Mouse (Mus musculus) cerebellum, adult 18-20 months (tissue): ENCODE measurements around the gene Lipc.

Source experiments
- DNase-seq, 2 experiments: peaks; one replicate each; pipeline ENCODE4 v3.0.0; 2021

Lipc gene

DNA sequence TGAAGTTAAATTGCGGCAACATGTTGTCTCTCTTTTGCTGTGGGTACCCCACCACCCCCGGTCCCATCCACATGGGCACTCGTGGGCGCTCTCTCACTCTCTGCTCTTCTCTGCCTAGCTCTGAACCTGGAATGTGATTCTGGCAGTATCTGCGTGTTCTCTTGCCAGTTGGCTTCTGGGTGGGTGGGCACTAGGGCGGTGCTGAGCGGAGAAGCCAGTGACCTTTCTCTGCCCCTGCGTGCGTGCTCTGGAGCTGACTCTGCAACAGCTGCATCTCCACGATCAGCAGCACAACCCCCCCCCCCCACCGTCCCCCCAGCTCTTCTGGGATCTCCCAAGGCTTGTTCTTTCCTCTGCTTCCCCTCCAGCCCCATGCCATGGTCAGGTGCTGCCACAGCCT is 144.3 kb downstream of the Lipc start:
- no peak for DNase-seq

DNA sequence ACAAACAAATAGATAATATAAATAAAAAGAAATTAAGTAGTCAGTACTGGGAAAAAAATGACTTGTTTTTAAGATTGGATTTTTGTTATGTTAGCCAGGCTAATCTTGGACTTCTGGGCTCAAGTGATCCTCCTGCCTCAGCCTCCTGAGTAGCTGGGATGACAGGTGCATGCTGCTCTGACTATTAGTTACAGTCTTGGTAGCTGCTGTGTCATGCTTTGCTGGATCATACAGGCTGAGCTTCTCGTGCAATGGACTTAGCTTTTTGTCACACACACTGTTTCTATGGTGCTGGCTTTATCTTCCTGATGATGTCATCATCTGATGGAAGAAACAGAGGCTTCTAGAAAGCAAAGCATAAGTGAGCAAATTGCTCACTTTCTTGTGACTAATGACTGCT is 146.0 kb downstream of the Lipc start:
- no peak for DNase-seq

DNA sequence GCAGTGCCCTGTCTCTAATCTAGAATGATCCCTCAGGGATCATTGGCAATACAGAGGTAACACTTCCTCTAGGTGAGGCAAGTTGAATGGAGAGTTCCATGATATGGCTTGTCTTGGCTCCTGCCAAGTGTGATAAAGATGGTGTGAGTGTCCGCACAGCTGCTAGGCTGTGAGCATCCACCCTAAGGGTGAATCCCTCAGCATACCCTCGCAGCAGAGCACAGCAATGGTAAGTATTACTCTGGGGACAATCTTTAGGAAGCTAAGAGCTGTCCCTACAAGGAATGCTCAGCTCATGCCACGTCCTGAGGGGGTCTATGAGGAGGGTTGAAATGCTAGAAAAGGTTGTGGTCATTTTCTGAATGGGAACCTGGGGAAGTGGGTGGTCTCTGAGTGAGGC is 149.2 kb downstream of the Lipc start:
- no peak for DNase-seq

DNA sequence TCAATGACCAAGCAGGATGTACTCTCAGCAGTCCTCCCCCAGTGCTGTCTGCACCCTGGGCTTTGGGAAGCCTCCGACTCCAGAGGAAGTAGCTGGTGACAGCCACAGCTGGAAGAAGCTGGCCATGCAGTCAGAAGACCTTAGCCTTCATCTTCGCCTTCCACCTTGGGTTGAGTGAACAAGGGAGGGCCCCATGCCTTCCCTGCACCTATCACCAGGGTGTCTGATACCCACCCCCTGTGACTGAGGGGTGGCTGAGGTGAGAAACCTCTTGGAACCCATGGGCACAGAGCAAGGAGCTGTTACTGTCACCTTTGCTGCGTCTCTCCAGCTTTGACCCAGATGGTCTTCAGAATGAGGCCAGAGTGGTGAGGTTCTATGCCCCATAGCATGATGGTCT is 150.3 kb downstream of the Lipc start:
- DNase-seq, result no peak

DNA sequence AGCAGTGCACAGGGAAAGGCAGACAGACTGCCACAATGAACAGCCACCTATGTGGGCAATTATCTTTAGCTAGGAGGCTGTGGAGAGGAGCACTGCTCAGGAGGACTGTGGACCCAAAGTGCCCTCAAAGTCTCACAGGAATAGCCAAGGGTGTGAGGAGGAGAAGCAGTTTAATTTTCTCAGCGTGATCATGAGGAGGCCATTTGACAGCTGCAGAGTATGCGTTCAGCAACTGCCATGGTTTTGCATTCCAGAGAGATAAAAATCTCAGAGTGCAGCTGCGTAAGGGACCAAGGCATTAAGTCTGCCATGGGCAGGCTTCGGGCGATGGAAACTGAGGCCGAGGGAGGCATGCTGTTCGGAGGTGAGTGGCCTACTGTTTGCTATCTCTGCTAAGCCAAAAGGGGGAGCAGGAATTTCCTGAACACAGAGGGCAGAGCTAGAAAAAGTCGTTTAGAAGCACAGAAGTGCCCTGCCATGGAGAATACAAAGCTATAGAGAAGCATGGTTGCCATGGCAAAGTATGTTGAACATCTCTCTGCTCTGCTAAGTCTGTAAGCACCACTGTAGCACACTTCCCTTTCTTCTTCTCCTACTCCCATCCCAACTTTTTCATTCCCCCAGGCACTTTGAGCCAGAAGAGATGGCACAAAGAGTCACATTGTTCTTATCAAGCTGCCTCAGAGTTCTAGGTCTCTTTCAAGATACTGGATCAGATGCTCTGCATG is 151.3 kb downstream of the Lipc start:
- DNase-seq, result no peak

DNA sequence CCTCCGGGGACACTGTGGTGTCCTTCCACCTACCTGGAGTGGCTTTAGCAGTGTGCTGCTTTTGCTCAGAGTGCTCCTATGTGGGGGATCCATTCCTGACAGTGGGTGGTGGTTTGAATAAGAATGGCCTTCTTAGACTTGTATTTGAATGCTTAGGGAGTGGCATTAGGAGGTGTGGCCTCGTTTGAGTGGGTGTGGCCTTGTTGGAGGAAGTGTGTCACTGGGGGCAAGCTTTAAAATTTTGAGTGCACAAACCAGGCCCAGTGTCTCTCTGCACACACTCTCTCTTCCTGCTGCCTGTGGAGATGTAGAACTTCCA is 156.6 kb downstream of the Lipc start:
- no peak for DNase-seq

DNA sequence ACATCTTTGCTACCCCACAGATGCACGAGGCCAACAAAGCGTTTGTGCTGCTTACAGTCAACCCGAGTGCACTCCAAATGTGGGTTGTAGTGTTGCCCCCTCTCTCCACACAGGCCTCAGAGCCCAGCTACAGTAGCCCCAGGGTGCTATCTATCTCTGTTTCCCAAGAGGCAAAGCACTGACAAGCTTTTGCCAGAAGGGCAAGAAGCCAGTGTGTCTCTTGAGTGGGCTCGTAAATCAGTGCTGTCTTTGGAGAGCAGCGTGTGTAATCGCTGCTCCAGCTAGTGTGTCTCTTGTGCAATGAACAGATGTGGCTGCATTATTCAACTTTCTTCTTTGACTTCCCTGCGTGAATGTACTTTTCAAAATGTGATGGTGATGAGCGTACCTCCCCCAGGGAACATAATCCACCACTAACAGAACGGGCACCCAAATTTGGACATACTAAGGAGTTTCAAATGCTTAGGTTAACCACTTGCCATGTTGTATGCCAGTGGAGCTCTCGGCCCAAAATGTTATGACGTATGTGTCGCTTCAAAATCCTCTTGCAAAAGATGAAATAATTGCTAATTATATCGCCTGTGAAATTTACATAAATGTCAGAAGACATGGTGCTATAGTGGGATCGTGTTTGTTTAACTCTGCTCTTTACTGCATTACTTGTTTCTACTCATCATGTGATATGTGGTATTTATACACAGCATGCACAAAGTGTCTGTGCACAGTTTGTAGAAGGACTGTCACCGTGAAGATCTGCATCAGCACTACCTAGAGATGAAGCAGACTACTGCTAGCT is 157.2 kb downstream of the Lipc start:
- no peak for DNase-seq

DNA sequence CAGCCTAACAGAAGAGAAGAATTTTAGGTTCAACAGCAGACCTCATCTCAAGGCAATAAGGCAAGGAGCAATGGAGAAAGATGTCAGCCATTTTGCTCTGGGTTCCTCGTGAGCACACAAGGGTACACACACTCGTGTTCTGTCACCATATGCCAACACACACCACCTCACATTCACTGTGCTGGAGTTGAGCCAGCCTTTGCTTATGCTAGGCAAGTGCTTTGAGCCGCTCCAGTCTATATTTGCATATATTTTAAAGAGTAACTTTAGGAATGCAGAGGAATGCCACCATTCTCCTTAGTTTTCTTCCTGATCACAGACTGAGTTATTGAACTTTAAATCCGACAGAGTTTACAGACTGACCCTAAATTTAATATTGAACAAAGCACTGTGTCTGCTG is 161.4 kb downstream of the Lipc start:
- no peak for DNase-seq

DNA sequence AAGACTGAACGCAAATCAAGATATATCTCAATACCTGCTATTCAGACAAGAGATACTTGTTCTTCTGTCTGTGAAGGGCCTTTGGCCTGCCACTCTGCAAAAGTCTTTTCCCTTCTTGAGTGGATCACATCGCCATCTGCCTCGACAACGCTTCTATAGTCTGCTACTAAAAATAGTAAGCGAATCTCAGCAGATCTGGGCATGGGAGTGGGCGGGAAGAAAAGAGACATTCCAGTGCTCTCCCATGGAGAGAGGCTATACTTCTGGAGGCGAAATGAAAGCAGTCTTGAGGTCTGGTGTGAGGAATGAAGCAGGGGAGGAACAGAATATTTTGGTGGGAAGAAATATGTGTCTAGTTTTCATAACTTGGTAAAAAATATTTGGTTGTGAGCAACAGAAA is 163.3 kb downstream of the Lipc start:
- DNase-seq, result no peak

DNA sequence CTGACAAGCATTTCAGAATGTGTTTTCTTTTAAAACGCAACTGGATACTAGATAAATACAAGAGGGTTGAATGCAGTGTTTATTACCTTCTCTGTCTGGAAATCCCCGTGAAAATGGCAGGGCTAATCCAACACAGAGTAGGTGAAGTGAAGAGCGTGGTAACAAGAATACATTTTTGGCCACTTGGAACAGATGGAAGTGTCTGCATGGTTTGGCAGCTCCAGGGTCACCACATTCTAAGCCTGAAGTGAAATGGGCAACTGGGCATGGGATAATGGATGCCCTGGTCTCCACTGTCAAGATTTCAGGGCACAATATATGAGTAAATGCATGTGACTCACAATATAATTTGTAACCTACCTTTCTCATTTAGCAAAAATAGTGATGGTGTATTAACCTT is 169.8 kb downstream of the Lipc start:
- DNase-seq, result peak; percentile 32 to 40

DNA sequence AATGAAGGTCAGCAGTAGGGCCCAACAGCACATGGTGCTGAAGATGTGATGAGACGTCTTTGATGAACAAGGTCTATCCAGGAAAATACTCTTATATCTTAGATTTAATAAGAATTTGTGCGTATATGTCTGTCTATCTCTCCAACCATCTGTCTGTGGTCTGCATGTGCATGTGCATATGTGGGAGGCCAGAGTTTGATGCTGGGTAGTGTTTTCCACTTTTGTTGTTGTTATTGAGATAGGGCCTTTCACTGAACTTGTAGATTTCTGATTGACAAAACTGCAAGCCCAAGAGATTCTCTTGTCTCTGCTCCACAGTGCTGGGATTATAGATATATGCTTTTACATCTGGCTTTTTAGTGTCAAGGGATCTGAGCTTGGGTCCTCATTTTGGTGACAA is 176.5 kb downstream of the Lipc start:
- DNase-seq, result no peak

DNA sequence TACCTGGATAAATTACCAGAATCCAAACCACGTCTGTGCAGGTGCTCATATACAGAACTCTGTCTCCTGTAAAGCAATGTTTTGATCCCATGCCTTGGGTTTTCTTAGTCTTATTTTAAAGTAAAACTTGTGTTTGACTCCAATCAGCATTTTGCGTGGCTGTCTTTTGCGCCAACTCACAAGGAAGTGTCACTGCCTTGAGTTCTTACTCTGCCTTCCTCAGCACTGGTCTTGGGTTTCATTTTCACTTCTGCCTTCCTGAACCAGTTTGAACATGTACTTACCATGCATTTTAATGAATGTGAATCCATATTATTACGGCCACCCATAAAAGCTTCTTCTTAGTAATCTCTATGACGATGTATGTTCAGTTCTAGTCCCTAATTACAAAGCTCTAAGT is 191.1 kb downstream of the Lipc start:
- DNase-seq, result no peak

DNA sequence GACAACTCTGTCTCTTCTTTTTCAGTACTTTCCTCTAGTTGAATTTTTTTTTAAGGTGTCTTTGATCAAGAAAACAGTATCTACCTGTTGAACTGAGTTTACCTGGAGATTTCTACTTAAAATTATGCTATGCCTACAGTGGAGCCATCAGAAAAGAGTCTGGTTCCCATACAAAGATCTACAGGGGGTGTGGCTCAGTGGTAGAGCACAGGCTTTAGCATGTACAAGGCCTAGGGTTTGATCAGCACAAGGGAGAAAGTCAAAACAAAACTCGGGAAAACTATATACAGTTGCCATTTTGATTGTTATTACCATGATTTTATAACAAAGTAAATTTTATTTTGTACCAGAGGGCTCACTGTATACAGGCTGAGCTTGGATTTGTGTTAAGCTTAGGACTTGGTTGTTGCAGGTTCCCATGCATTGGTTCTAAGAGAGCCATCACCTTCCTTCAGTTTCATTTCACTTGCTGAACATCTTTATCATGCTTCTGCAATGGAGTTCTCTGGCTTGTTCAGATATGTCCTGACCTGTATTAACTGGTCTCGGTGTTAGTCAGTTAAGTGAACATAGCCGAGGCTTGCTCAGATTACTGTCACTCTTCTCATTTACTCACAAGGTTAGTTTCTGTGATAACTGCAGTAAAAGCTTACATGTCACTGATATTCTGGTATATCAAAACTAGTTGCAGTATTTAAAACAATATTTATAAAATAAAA is 200.4 kb downstream of the Lipc start:
- DNase-seq, result no peak
